Mouse (Mus musculus): ENCODE data around the gene Tpd52l2. TPM values are rescaled to one million over a fixed set of nuclear protein-coding genes. Genes with fewer than 3 reads are reported as not detected.

Tpd52l2 gene
- polyA plus RNA-seq, 1 experiment, result not detected

DNA sequence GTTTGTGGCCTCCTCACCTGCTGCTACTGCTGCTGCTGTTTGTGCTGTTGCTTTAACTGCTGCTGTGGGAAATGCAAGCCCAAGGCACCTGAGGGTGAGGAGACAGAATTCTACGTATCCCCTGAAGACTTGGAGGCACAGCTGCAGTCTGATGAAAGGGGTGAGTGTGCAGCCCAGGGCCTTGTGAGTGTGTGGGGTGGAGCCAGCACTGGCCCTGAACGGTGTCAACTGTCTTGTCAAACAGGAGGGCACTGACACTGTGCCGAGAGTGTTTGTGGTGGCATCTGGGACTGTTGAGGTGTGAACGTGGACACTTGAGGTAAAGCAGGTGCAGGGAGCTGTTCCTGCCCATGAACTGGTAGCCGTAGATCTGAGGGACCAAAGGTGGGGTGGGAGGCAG lies 51.7 kb downstream of the Tpd52l2 start:
- TF ChIP-seq CTCF (IDR thresholded peaks at IDR 0.05; ENCODE audit: insufficient read depth, low read depth, low read length) (no peak), POLR2A (IDR thresholded peaks at IDR 0.05; ENCODE audit: insufficient read depth, low read depth, low read length) (no peak)
- Histone ChIP-seq H3K4me3 (ENCODE audit: insufficient read depth, low read depth, low read length) (no peak overlapping the region), H3K27ac (ENCODE audit: insufficient read depth, low read depth, low read length) (no peak overlapping the region), H3K4me1 (ENCODE audit: control insufficient read depth, insufficient read depth, low read length) (peaks cover 10% of the 10 kb centered on the region; the same call in 1 of the 2 replicates)
- 65% methylated on average over 5 of the region's 5 CpGs for WGBS

DNA sequence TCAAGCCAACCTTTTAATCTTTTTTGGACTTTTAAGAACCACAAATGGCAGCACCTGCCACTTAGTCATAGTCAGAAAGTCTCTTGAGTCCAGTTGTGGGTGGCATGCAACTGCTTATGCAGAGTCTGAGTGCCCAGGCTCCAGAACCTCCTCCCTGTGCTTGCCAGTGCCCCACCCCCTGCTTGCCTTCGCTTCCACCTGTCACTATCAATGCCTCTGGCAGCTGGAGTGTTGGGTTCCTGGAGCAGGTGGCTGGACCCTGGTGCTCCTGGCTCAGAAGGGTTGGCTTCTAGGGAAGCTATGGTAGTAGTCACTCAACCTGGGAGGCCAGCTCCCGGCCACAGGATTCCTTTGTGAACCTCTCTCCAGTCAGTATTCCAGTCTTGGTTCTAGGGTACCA lies 53.3 kb downstream of the Tpd52l2 start:
- no peak for TF ChIP-seq CTCF (IDR thresholded peaks at IDR 0.05; ENCODE audit: insufficient read depth, low read depth, low read length)
- no peak for TF ChIP-seq POLR2A (IDR thresholded peaks at IDR 0.05; ENCODE audit: insufficient read depth, low read depth, low read length)
- Histone ChIP-seq H3K4me1 (ENCODE audit: control insufficient read depth, insufficient read depth, low read length) (peaks cover 10% of the 10 kb centered on the region; the same call in 1 of the 2 replicates), H3K4me3 (ENCODE audit: insufficient read depth, low read depth, low read length) (no peak overlapping the region), H3K27ac (ENCODE audit: insufficient read depth, low read depth, low read length) (no peak overlapping the region)
- WGBS, result 91% methylated on average over 2 of the region's 2 CpGs

DNA sequence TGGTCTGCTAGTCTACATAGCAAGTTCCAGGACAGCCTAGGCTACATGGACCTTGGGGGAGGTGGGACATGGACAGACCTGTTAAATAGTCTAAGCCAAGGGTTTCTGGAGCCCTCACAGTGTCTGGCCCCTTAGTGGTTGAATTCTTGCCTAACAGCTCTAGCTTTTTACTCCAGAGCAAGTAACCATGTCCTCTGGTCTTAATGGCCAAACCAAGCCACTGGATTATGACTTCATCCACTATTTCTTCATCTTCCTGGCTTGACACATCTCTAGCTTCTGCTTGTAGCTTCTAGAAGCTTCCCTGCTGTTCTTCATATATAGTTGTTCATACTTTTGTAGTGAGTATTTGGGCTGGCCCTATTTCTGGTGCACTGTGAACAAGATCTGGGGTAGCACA lies 56.8 kb downstream of the Tpd52l2 start:
- TF ChIP-seq CTCF (IDR thresholded peaks at IDR 0.05; ENCODE audit: insufficient read depth, low read depth, low read length), result no peak
- no peak for TF ChIP-seq POLR2A (IDR thresholded peaks at IDR 0.05; ENCODE audit: insufficient read depth, low read depth, low read length)
- no peak overlapping the region for H3K4me3 ChIP-seq (ENCODE audit: insufficient read depth, low read depth, low read length)
- peaks cover 6% of the 10 kb centered on the region; the same call in 1 of the 2 replicates for H3K4me1 ChIP-seq (ENCODE audit: control insufficient read depth, insufficient read depth, low read length)
- no peak overlapping the region for H3K27ac ChIP-seq (ENCODE audit: insufficient read depth, low read depth, low read length)

DNA sequence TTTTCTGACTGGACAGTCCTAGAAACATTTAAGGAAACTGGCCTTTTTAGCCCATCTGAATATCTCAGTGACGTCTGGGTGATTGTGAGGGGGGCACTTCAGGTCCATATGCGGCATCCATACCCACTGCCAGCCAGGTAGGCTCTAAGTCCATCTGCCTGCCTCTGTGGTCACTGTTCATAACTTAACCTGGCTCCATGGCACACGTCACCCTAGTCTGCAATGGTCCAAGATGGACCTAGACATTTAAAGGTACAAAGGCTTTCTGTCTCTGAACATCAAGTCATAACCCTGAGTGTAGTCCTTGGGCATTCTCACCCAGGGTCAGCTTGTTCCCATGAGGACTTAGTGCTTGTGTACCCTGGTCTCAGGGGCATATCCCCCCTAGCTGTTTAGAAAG lies 70.4 kb downstream of the Tpd52l2 start:
- 89% methylated on average over 3 of the region's 3 CpGs for WGBS
- TF ChIP-seq CTCF (IDR thresholded peaks at IDR 0.05; ENCODE audit: insufficient read depth, low read depth, low read length) (no peak), POLR2A (IDR thresholded peaks at IDR 0.05; ENCODE audit: insufficient read depth, low read depth, low read length) (no peak)
- no peak overlapping the region for H3K4me3 ChIP-seq (ENCODE audit: insufficient read depth, low read depth, low read length)
- H3K27ac ChIP-seq (ENCODE audit: insufficient read depth, low read depth, low read length), result no peak overlapping the region
- H3K4me1 ChIP-seq (ENCODE audit: control insufficient read depth, insufficient read depth, low read length), result no peaks in the 10 kb centered on the region

Other genes with a start within 250 kb of the Tpd52l2 start
- not detected in 2 replicates for gene Gmeb2, start 209.1 kb upstream of the Tpd52l2 start, polyA plus RNA-seq (2012; ENCODE audit: insufficient read depth, insufficient read length, low replicate concordance, missing spikeins)
- not detected in 2 replicates for gene Stmn3, start 182.6 kb upstream of the Tpd52l2 start, polyA plus RNA-seq (2012; ENCODE audit: insufficient read depth, insufficient read length, low replicate concordance, missing spikeins)
- not detected in 2 replicates for gene Rtel1, start 177.4 kb upstream of the Tpd52l2 start, polyA plus RNA-seq (2012; ENCODE audit: insufficient read depth, insufficient read length, low replicate concordance, missing spikeins)
- gene Zgpat, start 132.2 kb upstream of the Tpd52l2 start, polyA plus RNA-seq (2012; ENCODE audit: insufficient read depth, insufficient read length, low replicate concordance, missing spikeins), result 445 TPM in 1 of 2 replicates, not detected in the other
- not detected in 2 replicates for gene Arfrp1, start 131.7 kb upstream of the Tpd52l2 start, polyA plus RNA-seq (2012; ENCODE audit: insufficient read depth, insufficient read length, low replicate concordance, missing spikeins)
- not detected in 2 replicates for gene Lime1, start 117.1 kb upstream of the Tpd52l2 start, polyA plus RNA-seq (2012; ENCODE audit: insufficient read depth, insufficient read length, low replicate concordance, missing spikeins)
- not detected in 2 replicates for gene Zbtb46, start 37.7 kb upstream of the Tpd52l2 start, polyA plus RNA-seq (2012; ENCODE audit: insufficient read depth, insufficient read length, low replicate concordance, missing spikeins)
- not detected in 2 replicates for gene Abhd16b, start 3.9 kb upstream of the Tpd52l2 start, polyA plus RNA-seq (2012; ENCODE audit: insufficient read depth, insufficient read length, low replicate concordance, missing spikeins)
- 347 and 447 TPM in 2 replicates for gene Dnajc5, start 23.3 kb downstream of the Tpd52l2 start, polyA plus RNA-seq (2012; ENCODE audit: insufficient read depth, insufficient read length, low replicate concordance, missing spikeins)
- not detected in 2 replicates for gene Uckl1, start 87.8 kb downstream of the Tpd52l2 start, polyA plus RNA-seq (2012; ENCODE audit: insufficient read depth, insufficient read length, low replicate concordance, missing spikeins)
- not detected in 2 replicates for gene Prpf6, start 94.7 kb downstream of the Tpd52l2 start, polyA plus RNA-seq (2012; ENCODE audit: insufficient read depth, insufficient read length, low replicate concordance, missing spikeins)
- gene Zfp512b, start 95.7 kb downstream of the Tpd52l2 start, polyA plus RNA-seq (2012; ENCODE audit: insufficient read depth, insufficient read length, low replicate concordance, missing spikeins), result not detected in 2 replicates
- gene Samd10, start 102.1 kb downstream of the Tpd52l2 start, polyA plus RNA-seq (2012; ENCODE audit: insufficient read depth, insufficient read length, low replicate concordance, missing spikeins), result not detected in 2 replicates
- not detected in 2 replicates for gene Gm29797, start 159.9 kb downstream of the Tpd52l2 start, polyA plus RNA-seq (2012; ENCODE audit: insufficient read depth, insufficient read length, low replicate concordance, missing spikeins)
- gene Sox18, start 174.5 kb downstream of the Tpd52l2 start, polyA plus RNA-seq (2012; ENCODE audit: insufficient read depth, insufficient read length, low replicate concordance, missing spikeins), result not detected in 2 replicates
- gene Tcea2, start 183.2 kb downstream of the Tpd52l2 start, polyA plus RNA-seq (2012; ENCODE audit: insufficient read depth, insufficient read length, low replicate concordance, missing spikeins), result not detected in 2 replicates
- not detected in 2 replicates for gene Rgs19, start 196.8 kb downstream of the Tpd52l2 start, polyA plus RNA-seq (2012; ENCODE audit: insufficient read depth, insufficient read length, low replicate concordance, missing spikeins)
- not detected in 2 replicates for gene Lkaaear1, start 201.3 kb downstream of the Tpd52l2 start, polyA plus RNA-seq (2012; ENCODE audit: insufficient read depth, insufficient read length, low replicate concordance, missing spikeins)
- not detected in 2 replicates for gene Oprl1, start 217.9 kb downstream of the Tpd52l2 start, polyA plus RNA-seq (2012; ENCODE audit: insufficient read depth, insufficient read length, low replicate concordance, missing spikeins)